ENCODE assay signal across 7 mouse cellular contexts in the genomic region with DNA sequence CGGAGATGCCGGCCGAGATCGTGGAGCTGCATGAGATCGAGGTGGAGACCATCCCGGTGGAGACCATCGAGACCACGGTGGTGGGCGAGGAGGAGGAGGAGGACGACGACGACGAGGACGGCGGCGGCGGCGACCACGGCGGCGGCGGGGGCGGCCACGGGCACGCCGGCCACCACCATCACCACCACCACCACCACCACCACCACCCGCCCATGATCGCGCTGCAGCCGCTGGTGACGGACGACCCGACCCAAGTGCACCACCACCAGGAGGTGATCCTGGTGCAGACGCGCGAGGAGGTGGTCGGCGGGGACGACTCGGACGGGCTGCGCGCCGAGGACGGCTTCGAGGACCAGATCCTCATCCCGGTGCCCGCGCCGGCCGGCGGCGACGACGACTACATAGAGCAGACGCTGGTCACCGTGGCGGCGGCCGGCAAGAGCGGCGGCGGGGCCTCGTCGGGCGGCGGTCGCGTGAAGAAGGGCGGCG. TPM values are rescaled to one million over a fixed set of nuclear protein-coding genes. Genes with fewer than 3 reads are reported as not detected.
DNase-seq lines count a peak whose midpoint lies in the region; ATAC-seq and TF ChIP-seq lines count a peak whose summit lies in the region.

No protein-coding gene starts in this region.

- H3K4me3 ChIP-seq in ES-Bruce4 (ENCODE audit: low read depth, low read length), result peak overlapping the region; percentile 100
- peak overlapping the region; percentile 99 for H3K4me3 ChIP-seq in forebrain, embryonic 14.5 days (ENCODE audit: low read depth, low read length)
- peak overlapping the region; percentile 86 for H3K4me3 ChIP-seq in hindbrain, embryonic 15.5 days
- peak overlapping the region; percentile 97 for H3K4me3 ChIP-seq in limb, embryonic 11.5 days (ENCODE audit: low read depth, low read length)
- peak overlapping the region; percentile 53 for H3K4me3 ChIP-seq in myocyte
- H3K4me3 ChIP-seq in stomach, embryonic 16.5 days (replicated peaks; ENCODE audit: low read length), result peak overlapping the region; percentile 65

- no peak for ATAC-seq in forebrain, embryonic 14.5 days
- no peak; the same call in 1 of the 2 replicates for ATAC-seq in hindbrain, embryonic 15.5 days (ENCODE audit: low FRiP score, low read depth)
- ATAC-seq in limb, embryonic 11.5 days (ENCODE audit: insufficient number of reproducible peaks, low FRiP score, low TSS enrichment, low read depth), result peak; percentile 6; the same call in 1 of the 2 replicates
- no peak; the same call in 1 of the 2 replicates for ATAC-seq in stomach, embryonic 16.5 days (ENCODE audit: insufficient read depth, low FRiP score)

- H3K79me2 ChIP-seq in myocyte (ENCODE audit: control insufficient read depth, insufficient read depth), result peaks cover 81% of the 10 kb centered on the region

- TF ChIP-seq EP300 in ES-Bruce4 (IDR thresholded peaks at IDR 0.05; ENCODE audit: insufficient read depth, low read depth, low read length), result no peak

- H3K4me2 ChIP-seq in forebrain, embryonic 14.5 days (ENCODE audit: low read length), result peak overlapping the region; percentile 44
- H3K4me2 ChIP-seq in hindbrain, embryonic 15.5 days, result peak overlapping the region; percentile 65
- peak overlapping the region; percentile 76 for H3K4me2 ChIP-seq in limb, embryonic 11.5 days (ENCODE audit: low read depth, severe bottlenecking)
- H3K4me2 ChIP-seq in myocyte (ENCODE audit: low read depth), result no peak overlapping the region
- H3K4me2 ChIP-seq in stomach, embryonic 16.5 days (ENCODE audit: low read depth, low read length), result peak overlapping the region; percentile 41

- TF ChIP-seq CTCF in ES-Bruce4 (IDR thresholded peaks at IDR 0.05; ENCODE audit: low read depth, low read length), result no peak

- peak overlapping the region; percentile 95 for H3ac ChIP-seq in myocyte (ENCODE audit: control insufficient read depth, insufficient read length)

- H3K9me3 ChIP-seq in ES-Bruce4 (replicated peaks; ENCODE audit: control insufficient read depth, insufficient read depth, low read length, poor library complexity, severe bottlenecking), result no peaks in the 10 kb centered on the region
- H3K9me3 ChIP-seq in forebrain, embryonic 14.5 days (replicated peaks; ENCODE audit: control insufficient read depth, low read length), result no peaks in the 10 kb centered on the region
- no peaks in the 10 kb centered on the region for H3K9me3 ChIP-seq in hindbrain, embryonic 15.5 days
- H3K9me3 ChIP-seq in limb, embryonic 11.5 days (ENCODE audit: control insufficient read depth, low read length), result no peaks in the 10 kb centered on the region
- no peaks in the 10 kb centered on the region for H3K9me3 ChIP-seq in stomach, embryonic 16.5 days (replicated peaks; ENCODE audit: control insufficient read depth, low read length)

- DNase-seq in adrenal gland, postnatal 14 days, result peak; percentile 46
- DNase-seq in forebrain, embryonic 14.5 days (ENCODE audit: low spot score), result no peak
- DNase-seq in limb, embryonic 11.5 days (ENCODE audit: low spot score), result peak; percentile 48

- peak overlapping the region; percentile 48 for H3K27ac ChIP-seq in ES-Bruce4 (ENCODE audit: insufficient read depth, low read length)
- H3K27ac ChIP-seq in forebrain, embryonic 14.5 days (ENCODE audit: low read depth, low read length), result peak overlapping the region; percentile 98
- peak overlapping the region; percentile 99 for H3K27ac ChIP-seq in hindbrain, embryonic 15.5 days (replicated peaks)
- H3K27ac ChIP-seq in limb, embryonic 11.5 days (replicated peaks; ENCODE audit: low read depth, low read length), result peak overlapping the region; percentile 97
- H3K27ac ChIP-seq in stomach, embryonic 16.5 days (ENCODE audit: low read length), result peak overlapping the region; percentile 99

- peak overlapping the region; percentile 99 for H3K9ac ChIP-seq in ES-Bruce4 (ENCODE audit: low read depth, poor library complexity, severe bottlenecking)
- peak overlapping the region; percentile 89 for H3K9ac ChIP-seq in forebrain, embryonic 14.5 days (ENCODE audit: low read length)
- H3K9ac ChIP-seq in hindbrain, embryonic 15.5 days, result peak overlapping the region; percentile 81
- peak overlapping the region; percentile 89 for H3K9ac ChIP-seq in limb, embryonic 11.5 days (ENCODE audit: low read length)
- H3K9ac ChIP-seq in stomach, embryonic 16.5 days (ENCODE audit: low read length), result peak overlapping the region; percentile 95

- WGBS in forebrain, embryonic 14.5 days, result under 1% methylated on average over 61 of the region's 71 CpGs
- under 1% methylated on average over 64 of the region's 71 CpGs for whole genome bisulfite sequencing in hindbrain, embryonic 15.5 days
- WGBS in limb, embryonic 11.5 days, result 0% methylated on average over 51 of the region's 71 CpGs
- WGBS in stomach, embryonic 16.5 days, result under 1% methylated on average over 71 of the region's 71 CpGs

- H3K36me3 ChIP-seq in ES-Bruce4 (ENCODE audit: control insufficient read depth, insufficient read depth, low read length, poor library complexity, severe bottlenecking) (peaks cover 13% of the 10 kb centered on the region), myocyte (ENCODE audit: control insufficient read depth, insufficient read depth) (no peaks in the 10 kb centered on the region)
- H3K36me3 ChIP-seq in forebrain, embryonic 14.5 days (ENCODE audit: control insufficient read depth, insufficient read depth, low read length), result no peaks in the 10 kb centered on the region
- H3K36me3 ChIP-seq in hindbrain, embryonic 15.5 days, result no peaks in the 10 kb centered on the region
- H3K36me3 ChIP-seq in limb, embryonic 11.5 days (ENCODE audit: control insufficient read depth, insufficient read depth, low read length), result no peaks in the 10 kb centered on the region
- H3K36me3 ChIP-seq in stomach, embryonic 16.5 days (ENCODE audit: control insufficient read depth, insufficient read depth, low read length), result no peaks in the 10 kb centered on the region

- H3K27me3 ChIP-seq in ES-Bruce4 (ENCODE audit: control insufficient read depth, insufficient read depth, low read length, poor library complexity, severe bottlenecking) (no peaks in the 10 kb centered on the region), myocyte (ENCODE audit: control insufficient read depth, insufficient read depth, insufficient read length) (no peaks in the 10 kb centered on the region)
- no peaks in the 10 kb centered on the region for H3K27me3 ChIP-seq in forebrain, embryonic 14.5 days (replicated peaks; ENCODE audit: control insufficient read depth, insufficient read depth, low read length)
- H3K27me3 ChIP-seq in hindbrain, embryonic 15.5 days, result no peaks in the 10 kb centered on the region
- H3K27me3 ChIP-seq in limb, embryonic 11.5 days (ENCODE audit: control insufficient read depth, insufficient read depth, low read length), result no peaks in the 10 kb centered on the region
- no peaks in the 10 kb centered on the region for H3K27me3 ChIP-seq in stomach, embryonic 16.5 days (ENCODE audit: control insufficient read depth, insufficient read depth, low read length)

- H3K4me1 ChIP-seq in ES-Bruce4 (ENCODE audit: control insufficient read depth, insufficient read depth, low read length), result no peaks in the 10 kb centered on the region
- peaks cover 29% of the 10 kb centered on the region for H3K4me1 ChIP-seq in forebrain, embryonic 14.5 days (ENCODE audit: control insufficient read depth, insufficient read depth, low read length)
- peaks cover 54% of the 10 kb centered on the region for H3K4me1 ChIP-seq in hindbrain, embryonic 15.5 days (replicated peaks)
- H3K4me1 ChIP-seq in limb, embryonic 11.5 days (ENCODE audit: control insufficient read depth, insufficient read depth, low read length), result no peaks in the 10 kb centered on the region; the same call in 1 of the 2 replicates
- H3K4me1 ChIP-seq in stomach, embryonic 16.5 days (ENCODE audit: control insufficient read depth, insufficient read depth, low read length), result peaks cover 22% of the 10 kb centered on the region

- TF ChIP-seq POLR2A in ES-Bruce4 (IDR thresholded peaks at IDR 0.05; ENCODE audit: insufficient read depth, low read length) (no peak), myocyte (IDR thresholded peaks at IDR 0.05; ENCODE audit: insufficient read length, low read depth) (peak; percentile 30)

TF ChIP-seq in myocyte, 11 proteins besides CTCF, POLR2A, EP300 and RAD21:
- TF ChIP-seq MAX (IDR thresholded peaks at IDR 0.05; ENCODE audit: low read depth) (no peak), CEBPB (IDR thresholded peaks at IDR 0.05; ENCODE audit: insufficient read depth, poor library complexity, severe bottlenecking) (no peak)

RNA-seq across cellular contexts. Expression of a gene that starts 0.7 kb away (rescaled TPM):
- polyA plus RNA-seq in ES-Bruce4 (2011; ENCODE audit: insufficient read depth, insufficient read length, low read depth, missing spikeins), result 121 and 124 TPM in 2 replicates
- 74.2 and 77.6 TPM in 2 replicates for total RNA-seq in adrenal gland, postnatal 14 days (2021)
- polyA plus RNA-seq in forebrain, embryonic 14.5 days (2014; fragmentation: Nextera tagmentation; extraction: Ambion mirVana), result 15.7 and 17.6 TPM in 2 replicates
- polyA plus RNA-seq in hindbrain, embryonic 15.5 days (2015; fragmentation: Nextera tagmentation; extraction: Ambion mirVana), result 13.4 and 15.1 TPM in 2 replicates
- 20.0 and 21.7 TPM in 2 replicates for polyA plus RNA-seq in limb, embryonic 11.5 days (2014; fragmentation: Nextera tagmentation; extraction: Ambion mirVana)
- polyA plus RNA-seq in myocyte (2012; fragmentation: generic; extraction: Trizol), result 15.3 TPM
- polyA plus RNA-seq in stomach, embryonic 16.5 days (2015; fragmentation: Nextera tagmentation; extraction: Ambion mirVana), result 11.6 and 14.3 TPM in 2 replicates

RNA-seq across cellular contexts. Expression of a gene that starts 42.2 kb away (rescaled TPM):
- polyA plus RNA-seq in ES-Bruce4 (2011; ENCODE audit: insufficient read depth, insufficient read length, low read depth, missing spikeins) (0.51 and 0.79 TPM in 2 replicates), myocyte (2012; fragmentation: generic; extraction: Trizol) (20.9 TPM)
- 13.5 and 16.2 TPM in 2 replicates for total RNA-seq in adrenal gland, postnatal 14 days (2021)
- 21.7 and 23.4 TPM in 2 replicates for polyA plus RNA-seq in forebrain, embryonic 14.5 days (2014; fragmentation: Nextera tagmentation; extraction: Ambion mirVana)
- 19.0 and 20.7 TPM in 2 replicates for polyA plus RNA-seq in hindbrain, embryonic 15.5 days (2015; fragmentation: Nextera tagmentation; extraction: Ambion mirVana)
- polyA plus RNA-seq in limb, embryonic 11.5 days (2014; fragmentation: Nextera tagmentation; extraction: Ambion mirVana), result 10.9 and 11.7 TPM in 2 replicates
- 6.8 and 8.2 TPM in 2 replicates for polyA plus RNA-seq in stomach, embryonic 16.5 days (2015; fragmentation: Nextera tagmentation; extraction: Ambion mirVana)

RNA-seq across cellular contexts. Expression of a gene that starts 42.3 kb away (rescaled TPM):
- polyA plus RNA-seq in ES-Bruce4 (2011; ENCODE audit: insufficient read depth, insufficient read length, low read depth, missing spikeins) (3.0 and 3.6 TPM in 2 replicates), myocyte (2012; fragmentation: generic; extraction: Trizol) (3.6 TPM)
- 16.3 and 33.9 TPM in 2 replicates for total RNA-seq in adrenal gland, postnatal 14 days (2021)
- polyA plus RNA-seq in forebrain, embryonic 14.5 days (2014; fragmentation: Nextera tagmentation; extraction: Ambion mirVana), result 14.1 and 17.3 TPM in 2 replicates
- polyA plus RNA-seq in hindbrain, embryonic 15.5 days (2015; fragmentation: Nextera tagmentation; extraction: Ambion mirVana), result 6.6 and 7.4 TPM in 2 replicates
- 12.6 and 18.2 TPM in 2 replicates for polyA plus RNA-seq in limb, embryonic 11.5 days (2014; fragmentation: Nextera tagmentation; extraction: Ambion mirVana)
- 10.0 TPM in 2 replicates for polyA plus RNA-seq in stomach, embryonic 16.5 days (2015; fragmentation: Nextera tagmentation; extraction: Ambion mirVana)

Comparison
In these comparisons a context has a peak if more than half of its experiments do, and no peak if none do; other contexts are left out.
1. H3K27ac ChIP-seq: peak in every context shown above with its lines; median percentile 99 in hindbrain, embryonic 15.5 days; 99 in stomach, embryonic 16.5 days; 98 in forebrain, embryonic 14.5 days; 97 in limb, embryonic 11.5 days; 48 in ES-Bruce4.